9 mouse cellular contexts compared by ENCODE assay signal in the genomic region with DNA sequence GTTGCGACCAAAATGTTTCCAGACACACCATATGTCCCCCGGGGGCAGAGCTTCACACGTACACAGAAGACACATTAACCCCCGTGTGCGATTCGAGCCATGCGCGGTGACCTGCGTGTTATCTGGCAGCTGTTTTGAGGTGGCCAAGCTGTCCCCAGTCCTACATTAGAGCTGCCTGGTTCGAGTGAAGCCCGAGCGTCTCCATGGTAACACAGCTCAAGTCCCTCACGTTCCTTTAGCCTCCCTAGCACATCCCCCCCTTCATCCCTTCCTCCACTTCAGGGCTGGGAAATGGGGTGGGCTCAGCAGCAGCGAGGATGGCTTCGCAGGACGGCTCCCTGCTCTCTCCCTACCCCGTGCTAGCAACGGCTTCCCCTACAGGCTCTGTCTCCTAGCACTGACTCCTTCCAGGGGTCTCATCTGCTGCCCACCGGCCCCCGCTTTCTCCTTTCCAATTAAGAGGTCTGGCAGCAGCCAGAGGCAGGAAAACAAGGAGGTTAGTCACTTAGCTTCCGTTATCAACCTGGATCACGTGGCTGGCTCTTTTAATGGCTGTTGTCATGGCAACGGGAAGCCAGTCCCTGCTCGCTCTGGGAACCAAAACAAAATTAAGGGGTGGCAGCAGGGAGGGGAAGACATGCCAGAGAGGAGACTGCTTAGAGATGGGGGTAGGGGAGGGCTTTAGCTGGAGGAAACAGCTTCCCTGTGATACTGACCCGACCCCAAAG. TPM values are rescaled to one million over a fixed set of nuclear protein-coding genes. Genes with fewer than 3 reads are reported as not detected.
A peak's percentile ranks its signal among the peaks of the same experiment; 100 is the strongest.
DNase-seq lines count a peak whose midpoint lies in the region; ATAC-seq and TF ChIP-seq lines count a peak whose summit lies in the region.
"Had no signal": no experiment of that assay in that cellular context is flagged by ENCODE, and none has a peak within 500 bp of the region (broad histone marks: within the 10 kb centered on the region; RNA-seq: fewer than 3 reads in every experiment).

No protein-coding gene starts in this region.

- intact Hi-C loops in heart, postnatal 25 days (cut with DNase I) = loop anchor here (10.0 kb wide), 1 partner anchor 132 kb away; no protein-coding TSS in a partner anchor

- peak overlapping the region; percentile 26; the same call in 1 of the 2 replicates for H3K4me3 ChIP-seq in heart, embryonic 11.5 days (ENCODE audit: low read depth, low read length)
- no peak overlapping the region for H3K4me3 ChIP-seq in heart, postnatal 0 days (ENCODE audit: low read depth, low read length)
- 0 out of 2 replicates have a peak overlapping the region, but pooled peaks have one; percentile 11 for H3K4me3 ChIP-seq in lung, embryonic 16.5 days (ENCODE audit: low read length)

- no peak for DNase-seq in heart, postnatal 25 days (ENCODE audit: low spot score)
- DNase-seq in embryo, embryonic 10.5 days (ENCODE audit: low spot score) = peak; percentile 92
- DNase-seq in heart, postnatal 0 days (ENCODE audit: low spot score) = no peak
- peak; percentile 50 to 67 for DNase-seq in kidney, postnatal 4 days
- DNase-seq in right cerebral cortex, postnatal 25 days = peak; percentile 84
- no peak for DNase-seq in thymus, postnatal 36 days

- H3K9me3 ChIP-seq in heart, embryonic 11.5 days (replicated peaks; ENCODE audit: control insufficient read depth, low read length) = no peaks in the 10 kb centered on the region
- H3K9me3 ChIP-seq in heart, postnatal 0 days (replicated peaks; ENCODE audit: control insufficient read depth, low read length) = 0 out of 2 replicates have a peak, but pooled peaks cover under 1% of the 10 kb centered on the region
- no peaks in the 10 kb centered on the region for H3K9me3 ChIP-seq in lung, embryonic 16.5 days (ENCODE audit: control insufficient read depth, low read length)

- H3K27ac ChIP-seq in heart, embryonic 11.5 days (ENCODE audit: low read depth, low read length) = 0 out of 2 replicates have a peak overlapping the region, but pooled peaks have one; percentile 15
- no peak overlapping the region for H3K27ac ChIP-seq in heart, postnatal 0 days (ENCODE audit: low read depth)
- H3K27ac ChIP-seq in lung, embryonic 16.5 days (ENCODE audit: low read length) = no peak overlapping the region

- ATAC-seq in heart, embryonic 11.5 days (replicated peaks; ENCODE audit: insufficient number of reproducible peaks, low FRiP score, low TSS enrichment) = 0 out of 2 replicates have a peak, but pooled peaks have one; percentile 11
- ATAC-seq in heart, postnatal 0 days (ENCODE audit: insufficient read depth, low read depth) = no peak; the same call in 1 of the 2 replicates
- peak; percentile 25; the same call in 1 of the 2 replicates for ATAC-seq in lung, embryonic 16.5 days (ENCODE audit: low read depth)

- no peak for TF ChIP-seq CTCF in heart, postnatal 0 days (IDR thresholded peaks at IDR 0.05; ENCODE audit: low read depth)

- H3K9ac ChIP-seq in heart, embryonic 11.5 days (ENCODE audit: low read depth, low read length) = no peak overlapping the region
- no peak overlapping the region for H3K9ac ChIP-seq in heart, postnatal 0 days (replicated peaks; ENCODE audit: low read depth, low read length)
- no peak overlapping the region for H3K9ac ChIP-seq in lung, embryonic 16.5 days (ENCODE audit: low read length)

- H3K4me2 ChIP-seq in heart, embryonic 11.5 days = peak overlapping the region; percentile 58
- peak overlapping the region; percentile 13; the same call in 1 of the 2 replicates for H3K4me2 ChIP-seq in heart, postnatal 0 days (ENCODE audit: low read depth, low read length)
- H3K4me2 ChIP-seq in lung, embryonic 16.5 days (ENCODE audit: low read depth, low read length) = peak overlapping the region; percentile 41

- no peaks in the 10 kb centered on the region for H3K36me3 ChIP-seq in heart, embryonic 11.5 days (ENCODE audit: control insufficient read depth, insufficient read depth, low read length)
- H3K36me3 ChIP-seq in heart, postnatal 0 days (replicated peaks; ENCODE audit: control insufficient read depth, insufficient read depth, low read length) = no peaks in the 10 kb centered on the region
- no peaks in the 10 kb centered on the region for H3K36me3 ChIP-seq in lung, embryonic 16.5 days (ENCODE audit: control insufficient read depth, insufficient read depth, low read length)

- H3K27me3 ChIP-seq in heart, embryonic 11.5 days (ENCODE audit: control insufficient read depth, insufficient read depth, low read length) = peaks cover 45% of the 10 kb centered on the region
- H3K27me3 ChIP-seq in heart, postnatal 0 days (ENCODE audit: control insufficient read depth, insufficient read depth, low read length) = peaks cover 68% of the 10 kb centered on the region
- H3K27me3 ChIP-seq in lung, embryonic 16.5 days (ENCODE audit: control insufficient read depth, insufficient read depth, low read depth, low read length) = peaks cover 4% of the 10 kb centered on the region; the same call in 1 of the 2 replicates

- WGBS in heart, embryonic 11.5 days (ENCODE audit: insufficient replicate concordance) = 4% methylated on average over 25 of the region's 25 CpGs
- 6% methylated on average over 25 of the region's 25 CpGs for WGBS in heart, postnatal 0 days
- WGBS in lung, embryonic 16.5 days = 2% methylated on average over 25 of the region's 25 CpGs

- H3K4me1 ChIP-seq in heart, embryonic 11.5 days (ENCODE audit: control insufficient read depth, insufficient read depth, low read length) = peaks cover 9% of the 10 kb centered on the region; the same call in 1 of the 2 replicates
- H3K4me1 ChIP-seq in heart, postnatal 0 days (ENCODE audit: control insufficient read depth, insufficient read depth) = no peaks in the 10 kb centered on the region
- peaks cover 15% of the 10 kb centered on the region for H3K4me1 ChIP-seq in lung, embryonic 16.5 days (replicated peaks; ENCODE audit: control insufficient read depth, insufficient read depth, low read length)

- TF ChIP-seq EP300 in heart, postnatal 0 days (IDR thresholded peaks at IDR 0.05; ENCODE audit: low read depth) = no peak

RNA-seq across cellular contexts. Expression of a gene that starts 3.7 kb away (rescaled TPM):
- 2.6 and 3.5 TPM in 2 replicates for polyA plus RNA-seq in heart, embryonic 11.5 days (2014; fragmentation: Nextera tagmentation; extraction: Ambion mirVana)
- total RNA-seq in heart, postnatal 25 days (2021) = 1 to 10 TPM in 1 of 2 experiments, under 1 TPM in 1; 0.52 to 1.1 TPM
- 0.35 and 1.1 TPM in 2 replicates for total RNA-seq in heart, postnatal 0 days (2014; rRNA removed; ENCODE audit: low replicate concordance)
- 0.11 and 0.32 TPM in 2 replicates for polyA plus RNA-seq in heart, postnatal 0 days (2015; fragmentation: Nextera tagmentation; extraction: Ambion mirVana)
- 4.3 TPM in 2 replicates for polyA plus RNA-seq in lung, embryonic 16.5 days (2015; fragmentation: Nextera tagmentation; extraction: Ambion mirVana)

RNA-seq across cellular contexts. Expression of a gene that starts 50.2 kb away (rescaled TPM):
- not detected in 2 replicates for polyA plus RNA-seq in heart, embryonic 11.5 days (2014; fragmentation: Nextera tagmentation; extraction: Ambion mirVana)
- not detected for total RNA-seq in heart, postnatal 25 days (2021)
- not detected in 2 replicates for total RNA-seq in heart, postnatal 0 days (2014; rRNA removed; ENCODE audit: low replicate concordance)
- polyA plus RNA-seq in heart, postnatal 0 days (2015; fragmentation: Nextera tagmentation; extraction: Ambion mirVana) = not detected in 2 replicates
- not detected in 2 replicates for polyA plus RNA-seq in lung, embryonic 16.5 days (2015; fragmentation: Nextera tagmentation; extraction: Ambion mirVana)
- total RNA-seq: heart, adult 18-20 months had no signal

Comparison
In these comparisons a context has a peak if more than half of its experiments do, and no peak if none do; other contexts are left out.
1. DNase-seq: peak in embryo, embryonic 10.5 days (single experiment), kidney, postnatal 4 days (2 of 2) and right cerebral cortex, postnatal 25 days (single experiment); none in heart, postnatal 25 days (single experiment), heart, postnatal 0 days (single experiment) and thymus, postnatal 36 days (0 of 2).
2. Peak in every context shown above with its lines, with median percentiles within 50 percentile points of each other: H3K4me2 ChIP-seq.